Mouse (Mus musculus): Measurements from ENCODE around the gene Gm10053.
"Not testable (repeated sequence)": the region's sequence is repeated elsewhere in the genome, so short reads cannot be mapped to it uniquely, and the experiment has no call there.

Gm10053 gene

GRCm38 (mm10) chr19:24875129-24875870 lies at the start of gene Gm10053:
Gene Gm10053, plus strand, starts transcription at chr19:24875686.
- DNase-seq (ENCODE audit: low spot score), result not testable (repeated sequence)

GRCm38 (mm10) chr19:24842080-24842479 lies 33.4 kb upstream of the Gm10053 start:
- no peak for DNase-seq (ENCODE audit: low spot score)

GRCm38 (mm10) chr19:24845007-24845546 lies 30.4 kb upstream of the Gm10053 start:
- no peak for DNase-seq (ENCODE audit: low spot score)

- no peak for DNase-seq (ENCODE audit: low spot score)
These were observed 27.1 kb upstream of the Gm10053 start for GRCm38 (mm10) chr19:24848345-24848744.

- DNase-seq (ENCODE audit: low spot score), result no peak
These were observed 26.6 kb upstream of the Gm10053 start for GRCm38 (mm10) chr19:24848844-24849243.

GRCm38 (mm10) chr19:24851456-24852315 lies 23.8 kb upstream of the Gm10053 start:
- peak; percentile 63 for DNase-seq (ENCODE audit: low spot score)

- DNase-seq (ENCODE audit: low spot score), result peak; percentile 36
These were observed 14.2 kb upstream of the Gm10053 start for GRCm38 (mm10) chr19:24861276-24861611.

- peak; percentile 61 for DNase-seq (ENCODE audit: low spot score)
These were observed 13.7 kb upstream of the Gm10053 start, which contains the start of gene Pgm5 for GRCm38 (mm10) chr19:24861612-24862451. Gene Pgm5, minus strand, starts transcription at chr19:24861855.

- no peak for DNase-seq (ENCODE audit: low spot score)
These were observed 10.1 kb upstream of the Gm10053 start for GRCm38 (mm10) chr19:24865436-24865835.

GRCm38 (mm10) chr19:24871037-24871635 lies 4.3 kb upstream of the Gm10053 start:
- DNase-seq (ENCODE audit: low spot score), result peak; percentile 84

GRCm38 (mm10) chr19:24873873-24874272 lies 1.6 kb upstream of the Gm10053 start:
- no peak for DNase-seq (ENCODE audit: low spot score)

- DNase-seq (ENCODE audit: low spot score), result no peak
These were observed 5.8 kb downstream of the Gm10053 start for GRCm38 (mm10) chr19:24881237-24881636.

- peak; percentile 59 for DNase-seq (ENCODE audit: low spot score)
These were observed 10.0 kb downstream of the Gm10053 start for GRCm38 (mm10) chr19:24885504-24885903.

- no peak for DNase-seq (ENCODE audit: low spot score)
These were observed 11.4 kb downstream of the Gm10053 start for GRCm38 (mm10) chr19:24886888-24887287.

- no peak for DNase-seq (ENCODE audit: low spot score)
These were observed 21.1 kb downstream of the Gm10053 start for GRCm38 (mm10) chr19:24896536-24896935.

- peak; percentile 56 for DNase-seq (ENCODE audit: low spot score)
These were observed 21.8 kb downstream of the Gm10053 start for GRCm38 (mm10) chr19:24897006-24897895.

- DNase-seq (ENCODE audit: low spot score), result no peak
These were observed 22.6 kb downstream of the Gm10053 start for GRCm38 (mm10) chr19:24897896-24898736.

- no peak for DNase-seq (ENCODE audit: low spot score)
These were observed 23.5 kb downstream of the Gm10053 start for GRCm38 (mm10) chr19:24898737-24899577.

Data from testis, postnatal 10 days (tissue).